9 mouse cellular contexts compared by ENCODE assay signal in the genomic region with DNA sequence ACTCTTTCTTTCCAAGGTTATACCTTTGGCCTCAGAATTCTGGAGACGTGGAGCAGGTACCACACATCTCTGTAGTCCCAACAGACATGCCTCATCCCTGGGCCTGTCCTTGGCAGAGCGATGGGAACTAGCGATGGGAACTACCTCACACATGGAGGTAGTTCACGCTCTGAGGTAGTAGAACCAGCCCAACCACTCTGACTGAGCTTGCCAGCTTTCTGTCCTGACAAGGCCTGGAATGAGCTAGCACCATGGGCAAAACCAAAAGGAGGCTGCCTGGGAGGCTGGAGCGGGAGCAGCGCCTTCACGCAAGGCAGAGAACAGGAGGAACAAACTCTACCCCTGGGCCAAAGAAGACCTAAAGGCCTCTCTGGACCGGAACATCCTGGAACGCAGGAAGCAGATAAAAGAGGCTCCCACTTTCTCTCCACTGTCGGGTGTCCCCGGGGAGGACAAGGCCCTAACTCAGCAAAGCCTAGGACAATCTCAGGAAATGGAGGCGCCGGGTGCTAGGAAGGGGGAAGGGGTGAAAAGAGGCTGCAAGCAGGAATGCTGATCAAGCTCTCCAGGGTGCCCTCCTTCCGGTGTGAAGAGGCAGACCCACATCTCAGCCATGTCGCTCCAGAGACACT. TPM values are rescaled to one million over a fixed set of nuclear protein-coding genes. Genes with fewer than 3 reads are reported as not detected.
A peak's percentile ranks its signal among the peaks of the same experiment; 100 is the strongest.
DNase-seq lines count a peak whose midpoint lies in the region; ATAC-seq and TF ChIP-seq lines count a peak whose summit lies in the region.
"Had no signal": no experiment of that assay in that cellular context is flagged by ENCODE, and none has a peak within 500 bp of the region (broad histone marks: within the 10 kb centered on the region; RNA-seq: fewer than 3 reads in every experiment).

No protein-coding gene starts in this region.

- no peak overlapping the region for H3K9ac ChIP-seq in liver, embryonic 14.5 days (replicated peaks)

- ATAC-seq in liver, embryonic 14.5 days (ENCODE audit: insufficient read depth) = peak; percentile 33; the same call in 1 of the 2 replicates

- no peak overlapping the region for H3K4me2 ChIP-seq in liver, embryonic 14.5 days (ENCODE audit: low read depth)

- 47% methylated on average over 15 of the region's 15 CpGs for WGBS in liver, embryonic 14.5 days (ENCODE audit: insufficient replicate concordance)

- TF ChIP-seq CTCF in liver, embryonic 14.5 days (IDR thresholded peaks at IDR 0.05; ENCODE audit: low read depth) = no peak

- H3K4me3 ChIP-seq in liver, embryonic 14.5 days (ENCODE audit: insufficient read depth in 1 of 2, low read depth in 2 of 2, low read length in 2 of 2) = no peak overlapping the region

- H3K27ac ChIP-seq in liver, embryonic 14.5 days = no peak overlapping the region

- TF ChIP-seq EP300 in liver, embryonic 14.5 days (IDR thresholded peaks at IDR 0.05; ENCODE audit: low read depth) = no peak

- peak; percentile 7 for DNase-seq in embryo, embryonic 9.5 days (ENCODE audit: extremely low spot score)
- no peak for DNase-seq in embryo, embryonic 11 days
- DNase-seq in urinary bladder, postnatal 25 days (ENCODE audit: low spot score) = peak; percentile 25
- no peak for DNase-seq in urinary bladder, adult 2 months (ENCODE audit: low spot score)
- no peak for DNase-seq in liver, embryonic 14.5 days (ENCODE audit: low read depth in 3 of 3, low spot score in 3 of 3)
- DNase-seq in frontal cortex, adult 2 months (ENCODE audit: extremely low spot score in 1 of 2, low spot score in 1 of 2) = no peak
- DNase-seq in spleen, adult 18-20 months = no peak
- DNase-seq in cerebellum, postnatal 14 days = no peak
- DNase-seq: left cerebral cortex, postnatal 4 days had no signal

- no peaks in the 10 kb centered on the region for H3K36me3 ChIP-seq in liver, embryonic 14.5 days (replicated peaks; ENCODE audit: control insufficient read depth, insufficient read depth, low read depth)

- no peaks in the 10 kb centered on the region for H3K4me1 ChIP-seq in liver, embryonic 14.5 days (replicated peaks; ENCODE audit: control insufficient read depth in 2 of 2, insufficient read depth in 2 of 2, low read length in 1 of 2)

- H3K9me3 ChIP-seq in liver, embryonic 14.5 days (ENCODE audit: control insufficient read depth, low read length) = no peaks in the 10 kb centered on the region

- no peaks in the 10 kb centered on the region for H3K27me3 ChIP-seq in liver, embryonic 14.5 days (ENCODE audit: control insufficient read depth, insufficient read depth, low read length)

RNA-seq across cellular contexts. Expression of a gene that starts 6.9 kb away (rescaled TPM):
- polyA plus RNA-seq in urinary bladder, adult 2 months (2012; rRNA removed) = 51.0 and 52.2 TPM in 2 replicates
- 2.1 and 2.6 TPM in 2 replicates for polyA plus RNA-seq in liver, embryonic 14.5 days (2012; rRNA removed)
- 2.5 and 3.0 TPM in 2 replicates for polyA plus RNA-seq in liver, embryonic 14.5 days (2014; fragmentation: Nextera tagmentation; extraction: Ambion mirVana)
- 13.9 and 14.1 TPM in 2 replicates for polyA plus RNA-seq in frontal cortex, adult 2 months (2012; rRNA removed)

Comparison
In these comparisons a context has a peak if more than half of its experiments do, and no peak if none do; other contexts are left out.
1. DNase-seq: peak in embryo, embryonic 9.5 days (single experiment) and urinary bladder, postnatal 25 days (single experiment); none in embryo, embryonic 11 days (single experiment), urinary bladder, adult 2 months (single experiment), liver, embryonic 14.5 days (0 of 3), frontal cortex, adult 2 months (0 of 2), spleen, adult 18-20 months (0 of 2) and cerebellum, postnatal 14 days (0 of 2).